Mouse (Mus musculus) MEL (cell line): ENCODE measurements at regions not wholly inside any gene's neighbourhood (a gene's known extent, or its start where the extent isn't known, plus 50 kb on each side); places are given as distances from the start of the nearest gene placed in this dataset.

Experiments used
- DNase-seq: peaks from one replicate; pipeline ENCODE4 v3.0.0; 2011; ENCODE audit warnings: low read depth, low spot score
- H3K27ac ChIP-seq: 2 replicates; pipeline ENCODE4 v1.5.1; 2012; ENCODE audit warnings: low read depth, mild to moderate bottlenecking, control low read depth, low read length, moderate library complexity; ENCODE audit not compliant: control insufficient read depth
- H3K27me3 ChIP-seq, 2 experiments: fragments of 150-350 bp in 1 of 2; sonication (generic) in 1 of 2; 2 replicates each; pipeline ENCODE4 v1.6.1; 2012; ENCODE audit warnings: low read length in 2 of 2, mild to moderate bottlenecking in 2 of 2, improper control_type of control experiment in 1 of 2, moderate library complexity in 1 of 2; ENCODE audit not compliant: insufficient read depth in 2 of 2, control insufficient read depth in 1 of 2
- H3K36me3 ChIP-seq, 2 experiments: 2 replicates each; pipeline ENCODE4 v1.6.1; 2012 to 2014; ENCODE audit warnings: low read length in 2 of 2, improper control_type of control experiment in 1 of 2, inconsistent platforms in 1 of 2, mild to moderate bottlenecking in 1 of 2; ENCODE audit not compliant: insufficient read depth in 2 of 2, control insufficient read depth in 1 of 2
- H3K4me1 ChIP-seq, 2 experiments: fragments of 150-350 bp in 1 of 2; sonication (generic) in 1 of 2; 2 replicates each; pipeline ENCODE4 v1.6.1; 2012; ENCODE audit warnings: low read length in 2 of 2, improper control_type of control experiment in 1 of 2, mild to moderate bottlenecking in 1 of 2; ENCODE audit not compliant: insufficient read depth in 2 of 2, control insufficient read depth in 1 of 2
- H3K4me3 ChIP-seq, 2 experiments: fragments of 150-350 bp in 1 of 2; sonication (generic) in 1 of 2; 2 replicates each; pipeline ENCODE4 v1.5.1; 2012; ENCODE audit warnings: low read depth in 2 of 2, low read length in 2 of 2, mild to moderate bottlenecking in 2 of 2, moderate library complexity in 2 of 2, control low read depth in 1 of 2, improper control_type of control experiment in 1 of 2; ENCODE audit not compliant: control insufficient read depth in 1 of 2, insufficient read depth in 1 of 2
- H3K79me2 ChIP-seq: 2 replicates; pipeline ENCODE4 v1.6.1; 2012; ENCODE audit warnings: mild to moderate bottlenecking, low read length, moderate library complexity; ENCODE audit not compliant: control insufficient read depth, poor library complexity, insufficient read depth
- H3K9ac ChIP-seq: 2 replicates; pipeline ENCODE4 v1.6.1; 2012; ENCODE audit warnings: low read depth, mild to moderate bottlenecking, control low read depth, low read length, moderate library complexity; ENCODE audit not compliant: control insufficient read depth, poor library complexity, severe bottlenecking
- H3K9me3 ChIP-seq: fragments of 150-350 bp; sonication (generic); replicated peaks from 2 replicates; pipeline ENCODE4 v1.6.1; 2012; ENCODE audit warnings: mild to moderate bottlenecking, low read length, improper control_type of control experiment, moderate library complexity; ENCODE audit not compliant: insufficient read depth
- BHLHE40 ChIP-seq: IDR thresholded peaks from 2 replicates; pipeline ENCODE4 v1.6.1; 2012; ENCODE audit warnings: low read depth, mild to moderate bottlenecking, inconsistent platforms, low read length, improper control_type of control experiment, borderline replicate concordance
- CHD1 ChIP-seq: IDR thresholded peaks from 2 replicates; pipeline ENCODE4 v1.6.1; 2012; ENCODE audit warnings: low read depth, mild to moderate bottlenecking, inconsistent platforms, low read length, improper control_type of control experiment
- CTCF ChIP-seq, 3 experiments: IDR thresholded peaks in 2 of 3; conservative IDR thresholded peaks in 1 of 3; 2 replicates each; pipeline ENCODE4 v1.5.1; 2011 to 2012; ENCODE audit warnings: low read length in 3 of 3, low read depth in 2 of 3, mild to moderate bottlenecking in 2 of 3, improper control_type of control experiment in 1 of 3, inconsistent platforms in 1 of 3, mixed read lengths in 1 of 3, moderate library complexity in 1 of 3; ENCODE audit not compliant: control insufficient read depth in 1 of 3, insufficient read depth in 1 of 3, poor library complexity in 1 of 3, severe bottlenecking in 1 of 3
- EP300 ChIP-seq, 2 experiments: IDR thresholded peaks; 2 replicates each; pipeline ENCODE4 v1.6.1; 2011; ENCODE audit warnings: improper control_type of control experiment in 2 of 2, low read length in 2 of 2, low read depth in 1 of 2, mild to moderate bottlenecking in 1 of 2
- GATA1 ChIP-seq: IDR thresholded peaks from 2 replicates; pipeline ENCODE4 v1.6.1; 2011; ENCODE audit warnings: low read depth, low read length, improper control_type of control experiment
- JUND ChIP-seq: IDR thresholded peaks from 2 replicates; pipeline ENCODE4 v1.6.1; 2011; ENCODE audit warnings: low read depth, mild to moderate bottlenecking, improper control_type of control experiment, low read length
- MXI1 ChIP-seq: IDR thresholded peaks from 2 replicates; pipeline ENCODE4 v1.6.1; 2011; ENCODE audit warnings: mild to moderate bottlenecking, low read depth, low read length, improper control_type of control experiment
- MYB ChIP-seq: IDR thresholded peaks from 2 replicates; pipeline ENCODE4 v1.6.1; 2011; ENCODE audit warnings: mild to moderate bottlenecking, low read depth, low read length, improper control_type of control experiment
- NELFE ChIP-seq: IDR thresholded peaks from 2 replicates; pipeline ENCODE4 v1.6.1; 2011; ENCODE audit warnings: low read depth, low read length, improper control_type of control experiment
- POLR2A ChIP-seq, 2 experiments: IDR thresholded peaks; 2 replicates each; pipeline ENCODE4 v1.6.1; 2011 to 2012; ENCODE audit warnings: low read length in 2 of 2, mild to moderate bottlenecking in 2 of 2, control low read depth in 1 of 2, improper control_type of control experiment in 1 of 2, low read depth in 1 of 2, moderate library complexity in 1 of 2; ENCODE audit not compliant: control insufficient read depth in 1 of 2, insufficient read depth in 1 of 2, poor library complexity in 1 of 2
- RAD21 ChIP-seq: IDR thresholded peaks from 2 replicates; pipeline ENCODE4 v1.6.1; 2011; ENCODE audit warnings: mild to moderate bottlenecking, low read depth, low read length, improper control_type of control experiment
- RCOR1 ChIP-seq: IDR thresholded peaks from 2 replicates; pipeline ENCODE4 v1.6.1; 2012; ENCODE audit warnings: low read depth, mild to moderate bottlenecking, inconsistent platforms, low read length, improper control_type of control experiment
- SMC3 ChIP-seq: IDR thresholded peaks from 2 replicates; pipeline ENCODE4 v1.6.1; 2011; ENCODE audit warnings: low read depth, low read length, improper control_type of control experiment
- TAL1 ChIP-seq: IDR thresholded peaks from 2 replicates; pipeline ENCODE4 v1.6.1; 2012; ENCODE audit warnings: mild to moderate bottlenecking, inconsistent platforms, low read length, moderate library complexity, mixed read lengths
- TBP ChIP-seq: IDR thresholded peaks from 2 replicates; pipeline ENCODE4 v1.8.0; 2011; ENCODE audit warnings: low read depth, low read length, improper control_type of control experiment
- USF2 ChIP-seq, 2 experiments: IDR thresholded peaks; 2 replicates each; pipeline ENCODE4 v1.6.1; 2011 to 2012; ENCODE audit warnings: improper control_type of control experiment in 2 of 2, low read length in 2 of 2, borderline replicate concordance in 1 of 2, inconsistent platforms in 1 of 2, low read depth in 1 of 2, mild to moderate bottlenecking in 1 of 2; ENCODE audit not compliant: insufficient read depth in 1 of 2

DNA sequence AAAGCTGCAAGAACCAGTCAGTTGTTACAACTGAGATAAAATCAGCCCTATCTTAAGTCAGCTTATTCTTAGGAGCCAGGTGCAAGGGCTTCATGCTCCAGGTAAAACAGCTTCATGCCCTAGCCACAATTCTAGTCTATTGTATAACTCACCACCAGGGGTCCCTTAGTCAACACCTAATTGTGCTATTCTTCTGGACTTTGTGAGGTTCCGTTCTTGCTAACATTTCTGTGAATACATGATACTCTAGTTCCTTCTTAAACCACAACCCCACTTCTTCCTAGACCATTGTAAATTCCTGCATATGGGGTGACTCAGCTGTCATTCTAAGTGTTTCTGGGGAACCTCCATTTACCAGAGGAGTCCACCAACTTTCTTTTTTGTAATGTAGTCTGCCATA, 57.9 kb upstream of the Gm49339 start:
- no peaks in the 10 kb centered on the region for H3K79me2 ChIP-seq

More for the DNA sequence above, 57.9 kb upstream of the Gm49339 start:
- Histone ChIP-seq H3K27me3 (no peaks in the 10 kb centered on the region), H3K4me1 (peaks cover 0 to 3% of the 10 kb centered on the region in 2 experiments; a peak in 2 of 4 replicates), H3K4me3 (no peak overlapping the region), H3K36me3 (peaks cover 0 to 5% of the 10 kb centered on the region in 2 experiments; a peak in 2 of 4 replicates), H3K9ac (no peak overlapping the region), H3K9me3 (no peaks in the 10 kb centered on the region), H3K27ac (no peak overlapping the region)
- peak; percentile 40 for DNase-seq
- no peak for TF ChIP-seq CHD1
- TF ChIP-seq EP300 (IDR thresholded peaks at IDR 0.05; ENCODE audit: low read depth in 1 of 2, low read length in 2 of 2) = no peak
- no peak for TF ChIP-seq JUND
- no peak for TF ChIP-seq RCOR1
- TF ChIP-seq TAL1 = no peak
- TF ChIP-seq SMC3 = peak; percentile 23
- TF ChIP-seq BHLHE40 = no peak
- TF ChIP-seq RAD21 = peak; percentile 20
- no peak for TF ChIP-seq USF2 (IDR thresholded peaks at IDR 0.05; ENCODE audit: borderline replicate concordance in 1 of 2, insufficient read depth in 1 of 2, low read depth in 1 of 2, low read length in 2 of 2)
- peak; percentile 16; the same call in 1 of the 2 replicates for TF ChIP-seq GATA1
- TF ChIP-seq CTCF (IDR thresholded peaks at IDR 0.05 in 2 of 3, conservative IDR thresholded peaks at IDR 0.05 in 1 of 3; ENCODE audit: control insufficient read depth in 1 of 3, insufficient read depth in 1 of 3, low read depth in 2 of 3, low read length in 3 of 3, poor library complexity in 1 of 3, severe bottlenecking in 1 of 3) = peak in 2 of 3 experiments; percentile 14 to 24; a peak in 1 of 6 replicates
- no peak for TF ChIP-seq MYB
- TF ChIP-seq POLR2A (IDR thresholded peaks at IDR 0.05; ENCODE audit: control insufficient read depth in 1 of 2, insufficient read depth in 1 of 2, low read depth in 1 of 2, low read length in 2 of 2, poor library complexity in 1 of 2) = no peak
- TF ChIP-seq NELFE = no peak
- no peak for TF ChIP-seq TBP
- TF ChIP-seq MXI1 = no peak
